Mouse (Mus musculus): ENCODE measurements around the gene Abcg5.

The Abcg5 gene

GRCm38 (mm10) chr17:84682734-84683717 lies at the start of gene Abcg5:
Abcg5 (minus strand) TSS chr17:84683011.
- no peak for DNase-seq (ENCODE audit: low spot score in 2 of 2)

- DNase-seq (ENCODE audit: low spot score in 2 of 2): no peak
Observed at GRCm38 (mm10) chr17:84732612-84733011, 49.8 kb upstream of the Abcg5 start.

DNA sequence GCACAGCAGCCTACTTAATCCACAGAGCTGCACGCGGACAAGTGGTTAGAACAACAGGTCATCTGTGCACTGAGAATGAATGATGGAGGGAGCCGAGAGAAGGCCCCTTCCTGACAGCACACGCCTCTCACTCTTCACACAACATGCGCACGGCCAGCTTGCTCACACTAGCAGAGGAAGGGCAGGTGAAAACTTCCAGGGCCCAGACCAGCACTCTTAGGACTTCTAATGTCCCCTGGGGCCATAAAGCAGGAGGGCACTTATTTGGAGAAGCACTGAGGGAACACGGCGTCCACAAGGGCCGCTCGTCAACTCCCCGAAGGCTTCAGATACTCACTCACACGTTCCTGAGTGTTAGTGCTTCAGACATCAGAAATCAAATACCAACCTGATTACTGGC lies 48.5 kb upstream of the Abcg5 start:
- DNase-seq (ENCODE audit: low spot score in 2 of 2): no peak

GRCm38 (mm10) chr17:84729140-84729539 lies 46.3 kb upstream of the Abcg5 start:
- DNase-seq (ENCODE audit: low spot score in 2 of 2): no peak

- DNase-seq (ENCODE audit: low spot score in 2 of 2): no peak
Observed at GRCm38 (mm10) chr17:84728201-84728911, 45.5 kb upstream of the Abcg5 start.

DNA sequence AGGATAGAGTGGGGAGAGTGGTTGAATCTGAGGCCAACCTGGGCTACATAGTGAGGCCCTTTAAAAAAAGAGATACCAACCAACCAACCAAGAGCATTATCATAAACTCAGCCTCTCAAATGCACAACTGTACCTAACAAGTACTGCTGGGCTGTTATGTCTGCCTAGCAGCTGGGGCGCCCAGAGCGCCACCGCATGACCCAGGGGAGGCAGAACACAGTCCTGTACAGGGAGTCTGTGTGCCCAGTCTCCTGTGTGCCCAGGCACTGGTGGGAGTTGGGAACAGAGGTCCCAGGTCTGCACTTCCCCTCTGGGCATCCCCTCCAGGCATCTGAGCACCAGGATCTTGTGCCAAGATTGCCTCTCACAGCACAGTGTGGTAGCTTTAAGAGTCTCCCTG lies 42.4 kb upstream of the Abcg5 start:
- no peak for DNase-seq (ENCODE audit: low spot score in 2 of 2)

DNA sequence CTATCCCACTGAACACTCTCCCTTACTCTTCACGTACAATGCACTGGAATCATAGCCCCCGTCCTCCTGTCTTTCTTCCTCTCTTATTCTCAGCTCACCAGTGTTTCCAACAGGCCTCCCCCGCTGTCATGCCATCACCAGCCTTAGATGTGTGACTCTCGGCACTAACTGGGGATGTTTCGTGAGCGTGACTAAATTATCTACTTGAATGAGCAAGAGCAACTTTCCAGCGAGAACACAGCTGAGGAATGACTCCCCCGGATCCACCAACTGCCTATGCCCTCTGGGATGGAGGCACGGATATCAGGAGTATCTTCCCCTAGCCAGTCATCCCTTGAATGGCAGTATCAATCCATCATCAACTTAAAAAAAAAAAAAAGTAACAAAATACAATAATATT lies 41.2 kb upstream of the Abcg5 start:
- no peak for DNase-seq (ENCODE audit: low spot score in 2 of 2)

GRCm38 (mm10) chr17:84719105-84719504 lies 36.3 kb upstream of the Abcg5 start:
- DNase-seq (ENCODE audit: low spot score in 2 of 2): no peak

- no peak for DNase-seq (ENCODE audit: low spot score in 2 of 2)
Observed at GRCm38 (mm10) chr17:84717416-84717815, 34.6 kb upstream of the Abcg5 start.

GRCm38 (mm10) chr17:84716252-84716872 lies 33.6 kb upstream of the Abcg5 start:
- no peak for DNase-seq (ENCODE audit: low spot score in 2 of 2)

DNA sequence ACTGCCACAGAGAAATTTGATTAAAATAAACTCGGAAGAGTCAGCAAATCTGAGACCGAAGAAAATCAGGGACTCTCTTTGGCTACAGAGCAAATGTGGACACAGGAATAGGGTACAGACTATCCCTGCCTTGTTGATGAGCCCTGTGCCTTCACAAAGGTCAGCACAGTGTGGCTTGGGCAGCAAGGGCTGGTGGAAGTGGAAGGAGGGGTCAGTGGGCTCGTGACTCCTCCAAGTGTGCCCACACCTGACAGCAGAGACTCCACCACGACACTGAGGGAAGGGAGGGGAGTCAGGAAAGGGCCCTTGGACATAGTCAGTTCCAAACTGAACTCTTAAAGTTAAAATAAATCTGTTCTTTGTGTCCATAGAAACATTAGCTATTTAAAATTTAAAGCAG lies 32.1 kb upstream of the Abcg5 start:
- no peak for DNase-seq (ENCODE audit: low spot score in 2 of 2)

DNA sequence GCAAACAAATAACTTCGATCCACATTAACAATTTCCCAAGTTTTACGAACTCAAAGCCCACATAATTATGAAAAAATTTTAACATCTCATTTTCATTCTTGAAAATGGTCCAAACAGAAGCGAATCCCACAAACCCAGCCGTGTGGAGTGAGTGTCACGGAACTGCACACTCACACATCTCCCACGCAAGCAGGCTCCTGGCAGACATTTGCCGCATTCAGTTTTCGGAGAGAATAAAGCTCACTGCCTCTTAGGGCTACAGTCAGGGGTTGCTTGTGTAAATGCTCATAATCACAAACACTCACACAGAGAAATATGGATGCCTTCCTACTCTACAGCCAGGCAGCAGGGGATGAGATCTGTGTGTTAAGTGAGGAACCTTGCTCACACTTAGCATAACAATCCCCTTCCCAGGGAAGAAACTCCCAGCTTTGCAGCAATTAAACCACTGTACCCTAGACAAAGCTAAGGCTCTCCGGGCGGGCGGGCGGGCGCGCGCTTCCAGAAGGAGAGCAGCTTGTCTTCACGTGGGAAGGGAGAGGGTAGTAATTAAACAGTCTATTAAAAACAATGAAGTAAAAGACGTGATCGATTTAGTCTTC lies 30.9 kb upstream of the Abcg5 start:
- DNase-seq (ENCODE audit: low spot score in 2 of 2): no peak

GRCm38 (mm10) chr17:84709403-84709851 lies 26.6 kb upstream of the Abcg5 start:
- peak; percentile 38 to 50 for DNase-seq (ENCODE audit: low spot score in 2 of 2)

- DNase-seq (ENCODE audit: low spot score in 2 of 2): no peak
Observed at GRCm38 (mm10) chr17:84708818-84709217, 26.0 kb upstream of the Abcg5 start.

DNA sequence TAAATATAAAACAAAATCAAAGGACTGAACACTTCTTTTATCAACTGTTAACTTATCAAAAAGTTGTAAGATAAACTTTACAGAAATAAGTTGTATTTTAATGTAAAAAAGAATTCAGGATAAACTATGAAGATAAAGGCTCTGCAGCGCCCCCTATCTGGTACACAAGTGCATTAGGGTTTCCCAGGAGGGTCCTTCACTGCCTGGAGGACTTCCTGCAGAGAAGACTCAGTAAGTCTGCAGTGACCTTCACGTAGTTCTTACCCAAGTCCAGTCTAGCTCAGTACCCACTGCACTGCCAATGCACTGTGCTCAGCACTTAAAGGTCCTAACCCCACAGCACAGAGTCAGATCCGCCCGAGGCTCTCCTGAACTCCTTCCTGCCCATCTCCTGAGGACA lies 24.6 kb upstream of the Abcg5 start:
- no peak for DNase-seq (ENCODE audit: low spot score in 2 of 2)

DNA sequence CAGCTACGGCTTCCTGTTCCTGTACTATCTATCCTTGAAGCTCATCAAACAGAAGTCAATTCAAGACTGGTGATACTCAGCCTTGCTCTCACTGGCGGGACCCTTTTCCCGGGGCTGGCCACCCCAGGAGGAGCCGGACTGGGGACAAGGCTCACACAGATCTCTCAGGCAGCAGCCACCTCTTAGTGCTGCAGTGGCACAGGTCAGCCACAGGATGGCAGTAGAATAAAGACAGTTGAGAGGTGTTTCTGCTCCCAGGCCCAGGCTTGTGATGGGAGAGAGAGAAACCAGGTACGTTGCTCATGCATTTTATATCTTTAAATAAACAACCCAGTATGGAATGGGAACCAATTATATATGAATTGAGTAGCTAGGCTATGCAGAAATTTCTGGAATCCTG lies 15.9 kb upstream of the Abcg5 start:
- DNase-seq (ENCODE audit: low spot score in 2 of 2): peak in 1 of 2 experiments; percentile 63

- no peak for DNase-seq (ENCODE audit: low spot score in 2 of 2)
Observed at GRCm38 (mm10) chr17:84696537-84696936, 13.7 kb upstream of the Abcg5 start.

GRCm38 (mm10) chr17:84693741-84694140 lies 10.9 kb upstream of the Abcg5 start:
- DNase-seq (ENCODE audit: low spot score in 2 of 2): no peak

GRCm38 (mm10) chr17:84690111-84690510 lies 7.3 kb upstream of the Abcg5 start:
- DNase-seq (ENCODE audit: low spot score in 2 of 2): no peak

DNA sequence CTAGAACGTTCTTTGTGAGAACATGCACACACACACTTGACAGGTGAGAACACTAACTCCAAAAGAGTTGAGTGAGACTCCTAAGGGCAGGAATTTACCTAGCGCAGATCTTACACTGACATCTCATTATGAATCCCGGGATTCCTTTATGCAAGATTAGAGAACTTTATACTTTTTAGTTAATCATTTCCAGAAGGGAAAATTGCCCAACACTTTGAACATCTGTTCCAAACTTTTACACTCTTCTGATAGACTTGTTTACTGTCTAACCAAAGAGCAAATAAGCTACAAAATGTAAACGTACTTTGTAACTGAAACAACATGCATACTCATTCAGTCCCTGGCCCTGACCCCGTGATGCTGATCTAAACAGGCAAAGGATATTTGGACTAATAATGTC lies 6.5 kb upstream of the Abcg5 start:
- no peak for DNase-seq (ENCODE audit: low spot score in 2 of 2)

DNA sequence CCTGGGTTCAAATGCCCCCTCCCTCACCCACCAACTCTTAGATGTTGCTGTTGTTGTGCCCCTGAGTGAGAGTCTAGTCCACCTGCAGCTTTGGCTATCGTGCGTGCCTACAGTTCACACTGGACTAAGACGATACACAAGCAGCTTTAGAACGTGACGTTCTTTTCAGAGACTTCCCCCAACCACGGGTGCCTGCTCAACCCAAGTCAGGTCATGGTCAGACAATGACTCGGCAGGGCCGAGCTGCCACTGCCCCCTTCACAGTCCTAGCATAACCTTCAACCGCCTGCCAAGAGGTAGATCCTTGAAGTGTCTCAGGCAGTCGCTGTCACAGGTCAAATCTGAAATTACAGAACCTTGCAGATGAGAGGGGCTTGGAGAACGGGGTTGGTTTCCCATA lies 6.0 kb upstream of the Abcg5 start:
- no peak for DNase-seq (ENCODE audit: low spot score in 2 of 2)

- no peak for DNase-seq (ENCODE audit: low spot score in 2 of 2)
Observed at GRCm38 (mm10) chr17:84687994-84688393, 5.2 kb upstream of the Abcg5 start.

All from frontal cortex, postnatal 10 days (tissue).